Mouse (Mus musculus): Measurements from ENCODE around the gene Btn1a1. TPM values are rescaled to one million over a fixed set of nuclear protein-coding genes. Genes with fewer than 3 reads are reported as not detected.
A peak's percentile ranks its signal among the peaks of the same experiment; 100 is the strongest.

The Btn1a1 gene
- polyA plus RNA-seq, 1 experiment, result not detected

GRCm38 (mm10) chr13:23483153-23483552, 17.5 kb upstream of the Btn1a1 start:
- DNase-seq (ENCODE audit: low spot score), result no peak

GRCm38 (mm10) chr13:23475658-23476057, 10.0 kb upstream of the Btn1a1 start:
- DNase-seq (ENCODE audit: low spot score), result no peak

- no peak for DNase-seq (ENCODE audit: low spot score)
Observed at GRCm38 (mm10) chr13:23466911-23467310, 1.2 kb upstream of the Btn1a1 start.

GRCm38 (mm10) chr13:23466306-23466705, 605 bp upstream of the Btn1a1 start:
- no peak for DNase-seq (ENCODE audit: low spot score)

GRCm38 (mm10) chr13:23464841-23465366, 797 bp downstream of the Btn1a1 start:
- no peak for DNase-seq (ENCODE audit: low spot score)

GRCm38 (mm10) chr13:23464224-23464637, 1.5 kb downstream of the Btn1a1 start:
- DNase-seq (ENCODE audit: low spot score), result no peak

- peak; percentile 39 for DNase-seq (ENCODE audit: low spot score)
Observed at GRCm38 (mm10) chr13:23463381-23464223, 2.1 kb downstream of the Btn1a1 start.

- DNase-seq (ENCODE audit: low spot score), result no peak
Observed at GRCm38 (mm10) chr13:23462669-23463068, 3.0 kb downstream of the Btn1a1 start.

GRCm38 (mm10) chr13:23462063-23462462, 3.6 kb downstream of the Btn1a1 start:
- no peak for DNase-seq (ENCODE audit: low spot score)

GRCm38 (mm10) chr13:23459264-23459846, 6.3 kb downstream of the Btn1a1 start:
- DNase-seq (ENCODE audit: low spot score), result no peak

- no peak for DNase-seq (ENCODE audit: low spot score)
Observed at GRCm38 (mm10) chr13:23453926-23454325, 11.8 kb downstream of the Btn1a1 start.

GRCm38 (mm10) chr13:23453362-23453862, 12.3 kb downstream of the Btn1a1 start:
- DNase-seq (ENCODE audit: low spot score), result peak; percentile 66

- peak; percentile 52 for DNase-seq (ENCODE audit: low spot score)
Observed at GRCm38 (mm10) chr13:23450398-23450797, 15.3 kb downstream of the Btn1a1 start.

GRCm38 (mm10) chr13:23449235-23450095, 16.2 kb downstream of the Btn1a1 start:
- DNase-seq (ENCODE audit: low spot score), result no peak

GRCm38 (mm10) chr13:23448758-23449157, 16.9 kb downstream of the Btn1a1 start:
- DNase-seq (ENCODE audit: low spot score), result no peak

GRCm38 (mm10) chr13:23446498-23446952, 19.2 kb downstream of the Btn1a1 start:
- peak; percentile 73 for DNase-seq (ENCODE audit: low spot score)

- DNase-seq (ENCODE audit: low spot score), result peak; percentile 92
Observed at GRCm38 (mm10) chr13:23445561-23446320, 20.0 kb downstream of the Btn1a1 start.

GRCm38 (mm10) chr13:23445156-23445555, 20.5 kb downstream of the Btn1a1 start:
- DNase-seq (ENCODE audit: low spot score), result no peak

- DNase-seq (ENCODE audit: low spot score), result no peak
Observed at GRCm38 (mm10) chr13:23444451-23444850, 21.2 kb downstream of the Btn1a1 start.

- DNase-seq (ENCODE audit: low spot score), result no peak
Observed at GRCm38 (mm10) chr13:23439901-23440300, 25.8 kb downstream of the Btn1a1 start.

- DNase-seq (ENCODE audit: low spot score), result no peak
Observed at GRCm38 (mm10) chr13:23438521-23438920, 27.2 kb downstream of the Btn1a1 start.

All from urinary bladder, adult 2 months (tissue).